Mouse (Mus musculus) lung, embryonic 15.5 days (tissue): Measurements from ENCODE around the gene Tinf2. TPM values are rescaled to one million over a fixed set of nuclear protein-coding genes. Genes with fewer than 3 reads are reported as not detected.

Experiments
- ATAC-seq: fragments of 200-750 bp; cut with Nextera tagmentation; 2 replicates; pipeline ENCODE4 v1.8.0; 2017; ENCODE audit warnings: moderate number of reproducible peaks, borderline replicate concordance; ENCODE audit not compliant: low FRiP score, low TSS enrichment; ENCODE audit errors: extremely low read depth
- H3K27ac ChIP-seq: fragments of 300-500 bp; sonication (generic); 2 replicates; pipeline ENCODE4 v1.5.1; 2015; ENCODE audit warnings: moderate library complexity, mild to moderate bottlenecking, inconsistent platforms
- H3K27me3 ChIP-seq: fragments of 300-500 bp; sonication (generic); 2 replicates; pipeline ENCODE4 v1.6.1; 2015; ENCODE audit warnings: inconsistent platforms
- H3K36me3 ChIP-seq: fragments of 300-500 bp; sonication (generic); 2 replicates; pipeline ENCODE4 v1.6.1; 2015; ENCODE audit warnings: inconsistent platforms
- H3K4me1 ChIP-seq: fragments of 300-500 bp; sonication (generic); 2 replicates; pipeline ENCODE4 v1.6.1; 2015; ENCODE audit warnings: inconsistent platforms
- H3K4me2 ChIP-seq: fragments of 300-500 bp; sonication (generic); 2 replicates; pipeline ENCODE4 v1.6.1; 2015; ENCODE audit warnings: inconsistent platforms, mild to moderate bottlenecking, moderate library complexity
- H3K4me3 ChIP-seq: fragments of 300-500 bp; sonication (generic); 2 replicates; pipeline ENCODE4 v1.5.1; 2015; ENCODE audit warnings: mild to moderate bottlenecking, inconsistent platforms
- H3K9ac ChIP-seq: fragments of 300-500 bp; sonication (generic); 2 replicates; pipeline ENCODE4 v1.6.1; 2015; ENCODE audit warnings: inconsistent platforms
- H3K9me3 ChIP-seq: fragments of 300-500 bp; sonication (generic); 2 replicates; pipeline ENCODE4 v1.6.1; 2016; ENCODE audit warnings: inconsistent platforms
- WGBS: fragments of 180-500 bp; shearing (Covaris S2); methylation state at CpG from one replicate; pipeline ENCODE4 v1.1.7; 2015; 5-methylcytosine and 5-hydroxymethylcytosine counted together
- polyA plus RNA-seq: library from polyadenylated mRNA; unstranded; fragments of >200 nt; fragmentation: Nextera tagmentation; extraction: Ambion mirVana; gene quantifications from 2 replicates; pipeline ENCODE4 v1.2.1, GENCODE M21; 2015

The Tinf2 gene
- polyA plus RNA-seq, 1 experiment from 2014 or later, result 46.9 TPM

GRCm38 (mm10) chr14:55628077-55628827 is 53.4 kb downstream of the Tinf2 start:
- no peaks in the 10 kb centered on the region for H3K4me1 ChIP-seq
- H3K27me3 ChIP-seq, result no peaks in the 10 kb centered on the region
- no peak overlapping the region for H3K4me2 ChIP-seq
- no peaks in the 10 kb centered on the region for H3K9me3 ChIP-seq
- H3K27ac ChIP-seq, result no peak overlapping the region
- H3K4me3 ChIP-seq, result no peak overlapping the region
- ATAC-seq, result no peak
- H3K9ac ChIP-seq, result no peak overlapping the region
- 87% methylated on average over 27 of the region's 27 CpGs for WGBS
- peaks cover 92% of the 10 kb centered on the region for H3K36me3 ChIP-seq

Other genes with a start within 250 kb of the Tinf2 start
- gene Dhrs4, start 203.1 kb downstream of the Tinf2 start, polyA plus RNA-seq, result 112 and 114 TPM in 2 replicates
- gene Carmil3, start 191.2 kb downstream of the Tinf2 start, polyA plus RNA-seq, result 1.3 and 1.6 TPM in 2 replicates
- 0.11 and 0.23 TPM in 2 replicates for gene Cpne6, start 171.4 kb downstream of the Tinf2 start, polyA plus RNA-seq
- not detected in 2 replicates for gene Nrl, start 156.8 kb downstream of the Tinf2 start, polyA plus RNA-seq
- 66.0 and 67.2 TPM in 2 replicates for gene Pck2, start 141.6 kb downstream of the Tinf2 start, polyA plus RNA-seq
- gene Dcaf11, start 121.8 kb downstream of the Tinf2 start, polyA plus RNA-seq, result 67.7 and 72.6 TPM in 2 replicates
- 0.79 and 1.2 TPM in 2 replicates for gene A730061H03Rik, start 121.4 kb downstream of the Tinf2 start, polyA plus RNA-seq
- 3.3 and 3.7 TPM in 2 replicates for gene Fitm1, start 106.2 kb downstream of the Tinf2 start, polyA plus RNA-seq
- gene Psme1, start 103.7 kb downstream of the Tinf2 start, polyA plus RNA-seq, result 168 and 171 TPM in 2 replicates
- 4.1 and 5.1 TPM in 2 replicates for gene Emc9, start 96.5 kb downstream of the Tinf2 start, polyA plus RNA-seq
- gene Psme2, start 90.7 kb downstream of the Tinf2 start, polyA plus RNA-seq, result 234 and 238 TPM in 2 replicates
- 14.5 and 16.0 TPM in 2 replicates for gene Rnf31, start 90.1 kb downstream of the Tinf2 start, polyA plus RNA-seq
- gene Irf9, start 78.2 kb downstream of the Tinf2 start, polyA plus RNA-seq, result 12.5 and 14.4 TPM in 2 replicates
- gene Rec8, start 63.8 kb downstream of the Tinf2 start, polyA plus RNA-seq, result 22.9 and 25.5 TPM in 2 replicates
- 81.2 and 95.6 TPM in 2 replicates for gene Ipo4, start 45.9 kb downstream of the Tinf2 start, polyA plus RNA-seq
- 0.44 and 2.0 TPM in 2 replicates for gene Gm49378, start 43.9 kb downstream of the Tinf2 start, polyA plus RNA-seq
- 119 and 126 TPM in 2 replicates for gene Tm9sf1, start 38.0 kb downstream of the Tinf2 start, polyA plus RNA-seq
- 0.88 and 1.1 TPM in 2 replicates for gene Tssk4, start 31.6 kb downstream of the Tinf2 start, polyA plus RNA-seq
- 56.5 TPM in 2 replicates for gene Mdp1, start 21.3 kb downstream of the Tinf2 start, polyA plus RNA-seq
- gene Gmpr2, start 9.9 kb downstream of the Tinf2 start, polyA plus RNA-seq, result 60.2 and 68.1 TPM in 2 replicates
- gene Nedd8, start 9.7 kb downstream of the Tinf2 start, polyA plus RNA-seq, result 509 and 542 TPM in 2 replicates
- gene Tgm1, start 32.1 kb upstream of the Tinf2 start, polyA plus RNA-seq, result 2.2 and 2.8 TPM in 2 replicates
- 31.8 and 33.2 TPM in 2 replicates for gene Rabggta, start 40.4 kb upstream of the Tinf2 start, polyA plus RNA-seq
- 86.7 and 88.4 TPM in 2 replicates for gene Dhrs1, start 63.9 kb upstream of the Tinf2 start, polyA plus RNA-seq
- gene Nop9, start 63.9 kb upstream of the Tinf2 start, polyA plus RNA-seq, result 39.2 and 41.4 TPM in 2 replicates
- 0.55 and 0.80 TPM in 2 replicates for gene Cideb, start 76.6 kb upstream of the Tinf2 start, polyA plus RNA-seq
- gene Ltb4r2, start 79.6 kb upstream of the Tinf2 start, polyA plus RNA-seq, result 0.25 and 0.35 TPM in 2 replicates
- 1.7 and 2.6 TPM in 2 replicates for gene Ltb4r1, start 84.1 kb upstream of the Tinf2 start, polyA plus RNA-seq
- gene Adcy4, start 102.3 kb upstream of the Tinf2 start, polyA plus RNA-seq, result 14.3 and 18.0 TPM in 2 replicates
- 43.4 and 45.6 TPM in 2 replicates for gene Ripk3, start 107.0 kb upstream of the Tinf2 start, polyA plus RNA-seq
- 50.9 and 52.7 TPM in 2 replicates for gene Nfatc4, start 141.3 kb upstream of the Tinf2 start, polyA plus RNA-seq
- 19.5 and 19.7 TPM in 2 replicates for gene Nynrin, start 172.2 kb upstream of the Tinf2 start, polyA plus RNA-seq
- gene Cbln3, start 202.6 kb upstream of the Tinf2 start, polyA plus RNA-seq, result 0.88 and 1.2 TPM in 2 replicates
- gene Khnyn, start 203.1 kb upstream of the Tinf2 start, polyA plus RNA-seq, result 18.3 and 18.8 TPM in 2 replicates
- gene Sdr39u1, start 218.5 kb upstream of the Tinf2 start, polyA plus RNA-seq, result 51.8 and 52.9 TPM in 2 replicates